Mouse (Mus musculus) kidney, embryonic 14.5 days (tissue): ENCODE results near the gene Bmp10. TPM values are rescaled to one million over a fixed set of nuclear protein-coding genes. Genes with fewer than 3 reads are reported as not detected.
A peak's percentile ranks its signal among the peaks of the same experiment; 100 is the strongest.

Experiments used
- ATAC-seq: fragments of 200-750 bp; cut with Nextera tagmentation; 2 replicates; pipeline ENCODE4 v1.8.0; 2017; ENCODE audit warnings: moderate number of reproducible peaks, mild to moderate bottlenecking, moderate TSS enrichment, moderate library complexity; ENCODE audit not compliant: low FRiP score, low TSS enrichment
- H3K27ac ChIP-seq: fragments of 300-500 bp; sonication (generic); 2 replicates; pipeline ENCODE4 v1.5.1; 2014; ENCODE audit warnings: low read depth, mild to moderate bottlenecking, low read length, moderate library complexity, mixed read lengths
- H3K27me3 ChIP-seq: fragments of 300-500 bp; sonication (generic); 2 replicates; pipeline ENCODE4 v1.6.1; 2014; ENCODE audit warnings: mild to moderate bottlenecking, low read length; ENCODE audit not compliant: control insufficient read depth, insufficient read depth
- H3K36me3 ChIP-seq: fragments of 300-500 bp; sonication (generic); 2 replicates; pipeline ENCODE4 v1.6.1; 2014; ENCODE audit warnings: low read length, mixed read lengths; ENCODE audit not compliant: control insufficient read depth, insufficient read depth
- H3K4me1 ChIP-seq: fragments of 300-500 bp; sonication (generic); 2 replicates; pipeline ENCODE4 v1.6.1; 2014; ENCODE audit warnings: low read length, mixed read lengths; ENCODE audit not compliant: control insufficient read depth, insufficient read depth
- H3K4me2 ChIP-seq: fragments of 300-500 bp; sonication (generic); replicated peaks from 2 replicates; pipeline ENCODE4 v1.6.1; 2014; ENCODE audit warnings: low read depth, mild to moderate bottlenecking, low read length
- H3K4me3 ChIP-seq: fragments of 300-500 bp; sonication (generic); 2 replicates; pipeline ENCODE4 v1.5.1; 2014; ENCODE audit warnings: mild to moderate bottlenecking, low read length
- H3K9ac ChIP-seq: fragments of 300-500 bp; sonication (generic); 2 replicates; pipeline ENCODE4 v1.6.1; 2014; ENCODE audit warnings: low read depth, mild to moderate bottlenecking, low read length, moderate library complexity
- H3K9me3 ChIP-seq: fragments of 300-500 bp; sonication (generic); 2 replicates; pipeline ENCODE4 v1.6.1; 2016; ENCODE audit warnings: low read length; ENCODE audit not compliant: control insufficient read depth
- whole genome bisulfite sequencing: fragments of 180-500 bp; shearing (Covaris S2); extraction: QIAGEN DNeasy Blood & Tissue Kit; methylation state at CpG from one replicate; pipeline ENCODE4 v1.1.7; 2014; 5-methylcytosine and 5-hydroxymethylcytosine counted together
- polyA plus RNA-seq: library from polyadenylated mRNA; unstranded; fragments of >200 nt; fragmentation: Nextera tagmentation; extraction: Ambion mirVana; gene quantifications from 2 replicates; pipeline ENCODE4 v1.2.1, GENCODE M21; 2014

Gene Bmp10
- polyA plus RNA-seq, result not detected in 2 replicates

DNA sequence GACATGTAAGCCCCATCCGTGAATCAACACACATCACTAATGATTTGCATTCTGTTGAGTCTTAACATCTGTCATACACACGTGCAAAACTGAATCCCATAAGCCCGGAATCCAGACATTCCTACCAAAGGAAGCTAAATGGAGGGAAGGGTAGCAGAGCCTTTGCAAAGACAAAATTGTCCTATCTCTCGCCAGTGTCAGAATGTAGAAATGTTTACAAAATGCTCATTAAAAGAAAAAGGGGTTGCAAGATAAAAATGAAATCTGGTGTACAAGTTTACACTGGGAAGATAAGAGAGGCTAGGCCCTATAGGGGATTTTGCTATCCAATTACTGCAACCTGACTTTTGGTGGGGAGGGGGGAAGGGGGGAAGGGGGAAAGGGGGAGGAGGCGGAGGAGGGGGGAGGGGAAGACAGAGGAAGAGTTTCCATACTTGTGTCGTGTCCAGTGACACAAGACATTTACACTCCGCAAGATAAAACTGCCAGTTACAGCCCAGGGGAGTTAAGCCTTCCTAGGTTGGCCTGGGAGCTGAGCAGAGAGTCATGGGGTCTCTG lies at the start of gene Bmp10:
TSS of gene Bmp10 (plus strand) at position 508 of the 558 bp plus-strand sequence.
- 63% methylated on average over 7 of the region's 7 CpGs for WGBS
- no peak within 1 kb of the TSS for H3K9ac ChIP-seq
- H3K27ac ChIP-seq, result no peak within 1 kb of the TSS
- H3K36me3 ChIP-seq, result no peaks in the 10 kb centered on the region
- no peak for ATAC-seq
- no peak within 1 kb of the TSS for H3K4me2 ChIP-seq
- no peaks in the 10 kb centered on the region for H3K9me3 ChIP-seq
- H3K4me3 ChIP-seq, result no peak within 1 kb of the TSS
- no peaks in the 10 kb centered on the region for H3K27me3 ChIP-seq
- no peaks in the 10 kb centered on the region for H3K4me1 ChIP-seq

DNA sequence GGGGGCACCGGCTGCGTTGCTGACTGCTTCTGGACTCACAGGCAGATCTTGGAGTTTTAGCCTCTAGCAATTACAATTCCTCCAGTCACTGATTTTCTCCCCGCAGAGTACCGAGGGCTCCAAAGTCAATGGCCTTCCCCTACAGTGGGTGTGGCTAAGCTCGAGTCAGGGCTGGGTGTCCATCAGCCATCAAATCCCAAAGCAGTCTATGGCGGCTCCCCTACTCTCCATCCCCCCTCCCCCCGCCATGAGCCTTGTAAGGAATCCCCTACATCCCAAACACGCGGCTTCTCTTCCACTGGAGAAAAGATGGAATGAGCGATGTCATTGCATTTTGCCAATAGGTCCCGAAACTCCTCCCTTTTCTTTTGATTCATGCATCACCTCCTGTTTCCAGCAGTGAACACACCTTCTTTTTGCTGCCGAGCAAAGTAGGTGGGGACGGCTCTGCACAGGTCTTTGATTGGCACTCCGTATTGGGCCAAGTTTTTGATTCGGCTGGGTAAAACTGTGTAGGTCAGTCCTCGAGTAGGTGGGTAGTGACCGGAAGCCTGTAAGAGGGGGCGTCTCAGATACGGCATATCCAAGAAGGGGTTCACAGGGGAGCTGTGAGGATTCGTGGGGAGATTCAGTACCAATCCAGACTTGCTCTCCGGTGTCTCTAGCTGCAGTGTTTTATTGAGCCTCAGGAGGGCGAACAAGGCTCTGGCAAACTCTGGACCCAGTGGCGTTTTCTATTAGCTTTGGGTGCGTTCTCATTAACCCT lies 44.7 kb upstream of the Bmp10 start:
- Histone ChIP-seq H3K36me3 (no peaks in the 10 kb centered on the region), H3K27me3 (peaks cover 5% of the 10 kb centered on the region), H3K27ac (no peak overlapping the region), H3K4me2 (peak overlapping the region; percentile 35), H3K4me3 (peak overlapping the region; percentile 22), H3K9me3 (no peaks in the 10 kb centered on the region), H3K4me1 (no peaks in the 10 kb centered on the region), H3K9ac (no peak overlapping the region)
- WGBS, result 15% methylated on average over 24 of the region's 24 CpGs
- peak; percentile 59; the same call in 1 of the 2 replicates for ATAC-seq

DNA sequence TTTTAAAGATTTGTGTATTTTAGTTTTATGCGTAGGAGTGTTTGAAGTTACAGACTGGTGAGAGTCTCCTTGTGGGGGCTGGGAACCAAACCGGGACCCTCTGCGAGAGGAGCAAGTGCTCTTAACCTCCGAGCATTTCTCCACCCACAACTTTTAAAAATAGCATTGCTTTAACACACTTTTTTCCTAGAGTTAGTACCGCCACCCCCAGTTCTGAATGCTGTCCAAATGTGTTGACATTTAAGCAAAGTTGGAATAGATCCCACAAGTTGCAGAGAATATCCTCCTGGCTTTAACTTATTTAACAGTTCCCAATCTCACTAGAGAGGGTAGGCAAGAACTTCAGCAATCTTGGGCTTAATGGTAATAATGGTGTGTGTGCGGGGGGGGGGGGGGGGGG lies 44.0 kb upstream of the Bmp10 start:
- H3K27me3 ChIP-seq, result peaks cover 5% of the 10 kb centered on the region
- H3K27ac ChIP-seq, result no peak overlapping the region
- no peak for ATAC-seq
- WGBS, result 43% methylated on average over 6 of the region's 6 CpGs
- no peak overlapping the region for H3K9ac ChIP-seq
- no peaks in the 10 kb centered on the region for H3K36me3 ChIP-seq
- no peak overlapping the region; the same call in 1 of the 2 replicates for H3K4me3 ChIP-seq
- H3K4me1 ChIP-seq, result no peaks in the 10 kb centered on the region
- H3K4me2 ChIP-seq, result peak overlapping the region; percentile 35; the same call in 1 of the 2 replicates
- H3K9me3 ChIP-seq, result no peaks in the 10 kb centered on the region

DNA sequence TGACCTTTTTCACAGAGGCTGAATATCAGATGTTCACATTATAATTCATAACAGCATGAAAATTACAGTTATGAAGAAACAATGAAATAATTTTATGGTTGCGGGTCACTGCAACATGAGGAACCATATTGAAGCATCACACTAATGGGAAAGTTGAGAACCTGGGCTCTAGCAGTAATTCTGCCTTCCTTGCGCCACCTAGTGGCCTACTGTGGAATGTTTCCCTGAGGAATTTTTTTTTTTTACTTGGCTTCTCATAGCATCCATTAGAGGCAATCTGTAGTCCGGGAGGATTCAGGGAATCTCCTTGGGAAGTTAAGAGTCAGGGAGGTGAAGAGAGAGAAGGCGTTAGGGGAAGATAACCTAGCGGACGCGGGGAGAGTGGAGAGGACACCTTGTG lies 42.6 kb upstream of the Bmp10 start:
- Histone ChIP-seq H3K27me3 (peaks cover 5% of the 10 kb centered on the region), H3K4me3 (no peak overlapping the region), H3K36me3 (no peaks in the 10 kb centered on the region), H3K9me3 (no peaks in the 10 kb centered on the region), H3K4me1 (no peaks in the 10 kb centered on the region), H3K9ac (no peak overlapping the region), H3K27ac (no peak overlapping the region), H3K4me2 (no peak overlapping the region)
- 10% methylated on average over 7 of the region's 7 CpGs for WGBS
- ATAC-seq, result no peak

DNA sequence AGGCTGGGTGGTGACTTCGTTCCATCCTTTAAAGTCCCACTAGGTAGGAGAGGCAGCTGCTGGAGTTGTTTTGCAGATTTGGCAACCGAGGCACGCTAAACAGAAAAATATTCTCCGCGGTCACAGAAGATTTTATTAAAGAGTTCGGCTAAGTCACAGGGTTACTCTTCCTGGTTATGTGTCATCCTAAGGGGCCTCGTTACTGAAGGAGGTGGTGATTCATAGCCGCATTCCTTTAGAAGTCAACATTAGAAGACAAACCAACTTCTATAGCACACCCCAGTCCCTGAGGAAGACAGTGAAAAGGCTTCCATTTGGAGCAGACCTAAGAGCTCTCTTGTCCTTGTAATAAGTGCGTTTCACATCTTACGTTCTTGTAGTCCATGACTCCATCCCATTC lies 42.1 kb upstream of the Bmp10 start:
- Histone ChIP-seq H3K4me2 (no peak overlapping the region), H3K27ac (no peak overlapping the region), H3K9me3 (no peaks in the 10 kb centered on the region), H3K9ac (no peak overlapping the region), H3K4me3 (no peak overlapping the region), H3K4me1 (no peaks in the 10 kb centered on the region), H3K27me3 (peaks cover 5% of the 10 kb centered on the region), H3K36me3 (no peaks in the 10 kb centered on the region)
- no peak for ATAC-seq
- WGBS, result 80% methylated on average over 10 of the region's 10 CpGs

DNA sequence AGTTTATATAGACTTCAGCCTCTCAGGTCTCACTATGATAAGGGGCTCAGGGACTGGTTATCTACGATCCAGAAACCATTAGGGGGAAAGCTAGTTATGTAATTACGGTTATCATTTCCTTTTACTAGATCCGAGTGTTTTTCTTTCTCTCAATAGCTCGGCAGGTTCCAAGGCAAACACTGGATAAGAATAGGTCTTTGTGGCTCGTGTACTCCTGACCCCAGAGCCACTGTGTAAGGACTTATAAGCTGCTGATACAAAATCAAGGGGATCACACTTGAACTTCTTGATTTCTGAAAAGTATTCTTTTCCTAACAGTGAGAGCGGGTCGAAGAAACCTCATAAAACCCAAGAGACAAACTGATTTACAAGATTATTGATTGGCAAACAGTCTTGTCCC lies 39.9 kb upstream of the Bmp10 start, which contains the start of gene Gkn3:
TSS of gene Gkn3 (minus strand) at position 59 of the 400 bp plus-strand sequence.
- no peak within 1 kb of the TSS for H3K4me2 ChIP-seq
- H3K36me3 ChIP-seq, result no peaks in the 10 kb centered on the region

DNA sequence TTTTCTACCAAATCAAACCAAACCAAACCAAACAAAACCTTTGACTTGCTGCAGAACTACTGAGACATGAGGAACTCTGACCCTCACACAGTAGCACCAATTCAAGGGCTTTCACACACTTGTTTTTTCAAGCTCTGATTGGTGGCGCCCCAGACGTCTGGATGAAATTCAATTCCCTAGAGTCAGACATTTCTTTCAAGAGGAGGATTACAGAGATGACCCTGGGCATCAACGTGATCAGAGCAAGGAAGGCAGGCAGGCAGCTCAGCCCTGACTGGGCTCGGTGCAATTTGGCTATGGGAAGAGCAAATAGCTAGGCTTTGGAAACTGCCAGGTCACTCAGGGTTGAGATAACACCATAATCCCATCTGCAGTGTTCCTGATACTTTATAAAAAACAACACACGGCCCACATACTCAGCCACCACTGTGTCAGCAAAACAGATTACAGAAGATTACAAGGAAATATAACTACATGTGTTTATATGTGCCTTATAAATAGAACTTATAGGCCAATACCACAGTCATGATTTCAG lies 39.3 kb upstream of the Bmp10 start:
- Histone ChIP-seq H3K4me2 (no peak overlapping the region), H3K36me3 (no peaks in the 10 kb centered on the region), H3K9me3 (no peaks in the 10 kb centered on the region), H3K4me1 (0 out of 2 replicates have a peak, but pooled peaks cover 6% of the 10 kb centered on the region), H3K27me3 (peaks cover 3% of the 10 kb centered on the region; the same call in 1 of the 2 replicates), H3K9ac (no peak overlapping the region), H3K4me3 (no peak overlapping the region), H3K27ac (no peak overlapping the region)
- 14% methylated on average over 5 of the region's 5 CpGs for WGBS
- no peak for ATAC-seq

More for the DNA sequence above, 39.9 kb upstream of the Bmp10 start, which contains the start of gene Gkn3:
- H3K9me3 ChIP-seq, result no peaks in the 10 kb centered on the region
- WGBS, result 44% methylated on average over 7 of the region's 7 CpGs
- 0 out of 2 replicates have a peak, but pooled peaks cover 4% of the 10 kb centered on the region for H3K4me1 ChIP-seq
- H3K27me3 ChIP-seq, result peaks cover 4% of the 10 kb centered on the region
- no peak within 1 kb of the TSS for H3K9ac ChIP-seq
- ATAC-seq, result no peak
- no peak within 1 kb of the TSS for H3K4me3 ChIP-seq
- H3K27ac ChIP-seq, result no peak within 1 kb of the TSS

DNA sequence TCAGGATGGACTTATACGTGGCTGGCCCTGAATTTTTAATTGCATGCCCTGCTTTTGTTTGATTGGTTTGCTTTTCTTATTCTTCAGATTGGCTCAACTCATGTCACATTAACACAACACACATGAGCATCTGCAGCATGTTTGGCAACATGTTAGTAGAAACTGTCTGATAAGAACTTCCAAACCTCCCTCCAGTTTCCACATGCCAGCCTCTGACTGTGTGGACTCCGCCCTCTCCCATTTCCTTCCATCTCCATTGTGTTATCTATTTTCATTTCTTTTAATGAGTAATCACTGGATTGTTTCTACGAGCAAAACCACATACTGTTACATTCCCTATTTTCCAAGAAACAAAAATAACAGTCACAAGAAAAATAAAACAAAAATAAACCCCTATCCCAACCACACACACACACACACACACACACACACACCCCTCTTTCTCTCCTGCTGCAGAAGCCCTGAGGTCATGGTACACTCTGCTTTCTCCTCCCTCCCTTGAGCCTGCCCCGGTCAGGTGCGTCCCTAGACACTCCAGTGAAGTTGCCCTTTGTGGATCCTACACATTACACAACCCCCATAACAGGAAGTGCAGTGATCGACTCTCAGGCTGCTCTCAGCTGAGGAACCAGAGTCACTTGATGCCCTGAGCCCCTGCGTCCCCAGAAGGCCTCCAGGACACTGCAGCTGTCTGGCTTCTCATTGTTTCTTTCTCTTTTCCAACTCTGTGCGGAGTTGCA lies 35.2 kb upstream of the Bmp10 start:
- Histone ChIP-seq H3K36me3 (no peaks in the 10 kb centered on the region), H3K9ac (no peak overlapping the region), H3K4me1 (0 out of 2 replicates have a peak, but pooled peaks cover 9% of the 10 kb centered on the region), H3K4me3 (no peak overlapping the region), H3K9me3 (no peaks in the 10 kb centered on the region), H3K4me2 (no peak overlapping the region), H3K27ac (no peak overlapping the region), H3K27me3 (no peaks in the 10 kb centered on the region)
- ATAC-seq, result no peak
- WGBS, result 58% methylated on average over 8 of the region's 8 CpGs
